ENCODE assay signal across 14 mouse cellular contexts in the genomic region with DNA sequence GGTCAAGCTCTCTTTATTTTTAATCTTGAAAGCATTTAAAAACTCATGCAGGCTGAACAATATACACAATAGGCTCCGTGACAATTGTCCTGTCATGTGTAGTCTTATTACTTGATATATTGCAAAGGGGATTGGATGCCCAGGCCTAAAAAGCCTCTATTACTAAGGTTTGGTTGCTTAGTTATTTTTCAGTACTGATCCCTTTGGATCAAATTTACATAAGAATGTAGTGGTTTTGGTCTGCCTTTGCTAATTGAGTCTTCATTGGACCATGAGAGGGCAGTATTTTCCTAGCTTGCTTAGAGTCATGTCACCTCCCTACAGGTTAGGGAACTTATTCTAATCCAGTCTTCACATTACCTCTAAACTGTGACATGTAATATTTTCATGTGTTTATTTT.
DNase-seq lines count a peak whose midpoint lies in the region; ATAC-seq lines count a peak whose summit lies in the region.
"Had no signal": no experiment of that assay in that cellular context is flagged by ENCODE, and none has a peak within 500 bp of the region (broad histone marks: within the 10 kb centered on the region; RNA-seq: fewer than 3 reads in every experiment).

No protein-coding gene starts in this region.

- peaks cover 6% of the 10 kb centered on the region for H3K4me1 ChIP-seq in midbrain, embryonic 12.5 days
- H3K4me1 ChIP-seq in midbrain, embryonic 10.5 days = peaks cover 13% of the 10 kb centered on the region
- H3K4me1 ChIP-seq in hindbrain, embryonic 12.5 days = peaks cover 5% of the 10 kb centered on the region

- no peaks in the 10 kb centered on the region for H3K36me3 ChIP-seq in midbrain, embryonic 12.5 days
- no peaks in the 10 kb centered on the region for H3K36me3 ChIP-seq in midbrain, embryonic 10.5 days
- H3K36me3 ChIP-seq in hindbrain, embryonic 12.5 days = no peaks in the 10 kb centered on the region

- no peak overlapping the region for H3K4me2 ChIP-seq in midbrain, embryonic 12.5 days (replicated peaks)
- no peak overlapping the region for H3K4me2 ChIP-seq in hindbrain, embryonic 12.5 days (replicated peaks)

- no peak overlapping the region for H3K9ac ChIP-seq in midbrain, embryonic 12.5 days (replicated peaks)
- H3K9ac ChIP-seq in hindbrain, embryonic 12.5 days = no peak overlapping the region

- no peaks in the 10 kb centered on the region for H3K9me3 ChIP-seq in midbrain, embryonic 12.5 days
- H3K9me3 ChIP-seq in midbrain, embryonic 10.5 days (replicated peaks) = no peaks in the 10 kb centered on the region
- H3K9me3 ChIP-seq in hindbrain, embryonic 12.5 days (replicated peaks) = no peaks in the 10 kb centered on the region

- H3K4me3 ChIP-seq in midbrain, embryonic 12.5 days = no peak overlapping the region
- no peak overlapping the region for H3K4me3 ChIP-seq in midbrain, embryonic 10.5 days
- no peak overlapping the region for H3K4me3 ChIP-seq in hindbrain, embryonic 12.5 days

- no peaks in the 10 kb centered on the region for H3K27me3 ChIP-seq in midbrain, embryonic 12.5 days
- H3K27me3 ChIP-seq in midbrain, embryonic 10.5 days (ENCODE audit: low read depth, poor library complexity, severe bottlenecking) = no peaks in the 10 kb centered on the region
- no peaks in the 10 kb centered on the region for H3K27me3 ChIP-seq in hindbrain, embryonic 12.5 days

- peak; percentile 83 for ATAC-seq in midbrain, embryonic 12.5 days (ENCODE audit: low FRiP score, low read depth)
- peak; percentile 82 for ATAC-seq in hindbrain, embryonic 12.5 days (ENCODE audit: low FRiP score)
- ATAC-seq in activated CD4-positive, CD25-positive, alpha-beta regulatory T cell, adult 4 months = no peak
- ATAC-seq: lung, postnatal 0 days had no signal

- peak; percentile 14 to 46 for DNase-seq in cerebellum, postnatal 10 days
- no peak for DNase-seq in cerebellum, postnatal 36 days
- DNase-seq in midbrain, embryonic 10.5 days (ENCODE audit: low spot score) = no peak
- no peak for DNase-seq in ovary, adult 18-20 months (ENCODE audit: low spot score)
- DNase-seq in gastrocnemius, adult 18-20 months (ENCODE audit: low spot score) = no peak
- DNase-seq: adrenal gland, postnatal 25 days; heart, adult 18-20 months; heart, postnatal 36 days; kidney, postnatal 10 days; liver had no signal

- WGBS in midbrain, embryonic 12.5 days = 21% methylated on average over 1 of the region's 1 CpGs
- 54% methylated on average over 1 of the region's 1 CpGs for WGBS in midbrain, embryonic 10.5 days
- 22% methylated on average over 1 of the region's 1 CpGs for WGBS in hindbrain, embryonic 12.5 days

- H3K27ac ChIP-seq in midbrain, embryonic 12.5 days (replicated peaks) = peak overlapping the region; percentile 72
- H3K27ac ChIP-seq in midbrain, embryonic 10.5 days (replicated peaks) = no peak overlapping the region
- peak overlapping the region; percentile 62; the same call in 1 of the 2 replicates for H3K27ac ChIP-seq in hindbrain, embryonic 12.5 days

Comparison
In these comparisons a context has a peak if more than half of its experiments do, and no peak if none do; other contexts are left out.
1. DNase-seq: peak in cerebellum, postnatal 10 days (2 of 2); none in cerebellum, postnatal 36 days (0 of 2), midbrain, embryonic 10.5 days (single experiment), ovary, adult 18-20 months (single experiment) and gastrocnemius, adult 18-20 months (single experiment).